Mouse (Mus musculus) adrenal gland (tissue): ENCODE measurements at regions not wholly inside any gene's neighbourhood (a gene's known extent, or its start where the extent isn't known, plus 50 kb on each side); places are given as distances from the start of the nearest gene placed in this dataset.
"Not testable (repeated sequence)": the region's sequence is repeated elsewhere in the genome, so short reads cannot be mapped to it uniquely, and the experiment has no call there.

Experiments
- intact Hi-C: fragments of 180-260 bp; cut with DNase I; formaldehyde crosslinking; loops from one replicate; pipeline ENCODE4 v1.15.1; 2025

DNA sequence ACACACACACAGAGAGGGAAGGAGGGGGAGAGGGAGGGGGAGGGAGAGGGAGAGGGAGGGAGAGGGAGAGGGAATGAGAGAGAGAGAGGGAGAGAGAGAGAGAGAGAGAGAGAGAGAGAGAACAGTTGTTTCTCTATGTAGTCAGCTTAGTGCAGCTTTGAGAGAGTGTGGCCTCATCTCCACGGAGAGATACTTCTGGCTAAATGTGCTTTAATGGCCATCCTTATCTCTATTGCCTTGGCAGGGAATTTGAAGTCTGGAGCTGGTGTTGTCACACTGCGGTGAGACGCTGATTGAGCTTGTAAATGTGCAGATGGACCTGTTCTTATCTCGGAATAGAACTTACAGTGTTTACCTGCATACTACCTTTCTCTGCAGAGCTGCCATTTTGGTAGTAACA, 160.9 kb upstream of the Arglu1 start:
- intact Hi-C loops: no loop called here

DNA sequence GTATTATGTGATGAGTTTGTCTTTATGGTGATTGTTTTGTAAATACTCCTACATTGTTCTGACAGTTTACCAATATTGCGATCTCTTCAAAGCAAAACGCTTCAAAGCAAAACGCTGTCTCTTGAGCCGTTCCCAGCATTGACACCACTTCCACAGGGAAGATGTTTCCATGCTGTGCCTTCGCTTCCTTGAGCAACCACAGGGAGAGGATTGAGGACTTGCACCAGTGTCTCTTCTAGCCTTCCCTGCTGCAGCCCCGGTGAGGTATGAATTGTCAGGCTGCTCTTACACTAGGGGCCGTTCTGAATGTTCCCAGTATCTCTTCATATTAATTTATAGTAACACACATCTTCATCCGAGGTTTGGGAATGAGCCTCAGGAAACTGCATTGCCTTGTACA, 160.4 kb upstream of the Arglu1 start:
- intact Hi-C loops: no loop called here

DNA sequence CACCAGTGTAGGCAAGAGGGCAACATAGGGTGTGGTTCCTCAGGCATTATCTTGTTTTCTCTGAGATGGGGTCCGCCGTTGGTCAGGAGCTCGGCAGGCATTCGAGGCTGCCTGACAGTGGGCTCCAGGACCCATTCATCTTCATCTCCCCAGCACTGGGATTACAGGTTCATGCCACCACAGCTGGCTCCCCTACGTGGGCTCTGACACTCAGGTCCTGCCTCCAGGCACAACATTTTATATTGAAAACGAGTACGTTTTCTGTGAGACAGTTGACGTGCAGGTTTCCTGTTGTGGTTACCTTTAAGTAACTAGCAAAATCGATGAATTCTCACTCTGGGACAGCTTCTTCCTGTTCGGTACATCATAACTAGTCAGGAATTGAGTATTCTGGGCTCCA, 157.3 kb upstream of the Arglu1 start:
- intact Hi-C loops: no loop called here

DNA sequence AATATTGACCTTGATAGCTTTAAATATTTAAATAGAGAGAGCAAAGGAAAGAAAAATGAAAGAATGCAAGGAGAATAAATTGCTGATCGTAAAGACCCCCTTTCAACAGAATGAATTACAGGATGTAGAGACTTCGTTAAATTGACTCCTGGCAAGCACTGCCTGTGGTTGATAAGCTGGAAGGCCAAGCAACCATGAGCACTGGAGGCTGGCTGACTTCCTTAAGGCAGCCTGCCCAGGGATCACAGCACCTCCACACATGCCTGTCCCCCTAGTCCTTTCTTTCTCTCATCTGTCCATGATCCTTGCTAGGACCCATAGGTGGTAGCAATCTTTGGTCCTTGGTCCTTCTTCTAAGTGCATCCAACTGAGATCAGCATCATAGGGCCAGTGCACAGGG, 152.0 kb upstream of the Arglu1 start:
- intact Hi-C loops: no loop called here

DNA sequence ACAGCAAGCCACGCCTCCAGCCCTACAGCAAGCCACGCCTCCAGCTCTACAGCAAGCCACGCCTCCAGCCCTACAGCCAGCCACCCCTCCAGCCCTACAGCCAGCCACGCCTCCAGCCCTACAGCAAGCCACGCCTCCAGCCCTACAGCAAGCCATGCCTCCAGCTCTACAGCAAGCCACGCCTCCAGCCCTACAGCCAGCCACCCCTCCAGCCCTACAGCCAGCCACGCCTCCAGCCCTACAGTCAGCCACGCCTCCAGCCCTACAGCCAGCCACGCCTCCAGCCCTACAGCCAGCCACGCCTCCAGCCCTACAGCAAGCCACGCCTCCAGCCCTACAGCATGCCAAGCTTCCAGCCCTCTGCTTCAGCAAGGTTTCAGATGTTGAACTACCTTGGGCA, 145.8 kb upstream of the Arglu1 start:
- intact Hi-C loops: not testable (repeated sequence)

DNA sequence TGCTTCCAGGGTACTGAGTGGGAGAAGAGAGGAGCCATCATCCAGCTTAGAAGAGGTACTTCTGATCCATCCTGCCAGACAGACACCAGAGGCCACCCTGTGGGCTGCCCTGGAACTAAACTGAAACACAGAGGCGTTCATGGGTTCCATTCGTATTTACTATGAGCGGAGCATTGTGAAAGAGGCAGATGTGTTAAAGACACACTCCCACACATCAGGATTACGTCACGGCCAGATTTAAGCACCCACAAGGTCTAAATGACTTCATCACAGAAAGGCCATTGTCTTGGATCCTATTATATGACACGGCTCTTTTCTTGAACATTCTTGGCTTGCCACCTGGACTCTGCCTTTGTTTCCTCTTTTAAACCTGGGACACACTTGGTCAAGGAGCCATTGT, 141.0 kb upstream of the Arglu1 start:
- intact Hi-C loops: no loop called here

DNA sequence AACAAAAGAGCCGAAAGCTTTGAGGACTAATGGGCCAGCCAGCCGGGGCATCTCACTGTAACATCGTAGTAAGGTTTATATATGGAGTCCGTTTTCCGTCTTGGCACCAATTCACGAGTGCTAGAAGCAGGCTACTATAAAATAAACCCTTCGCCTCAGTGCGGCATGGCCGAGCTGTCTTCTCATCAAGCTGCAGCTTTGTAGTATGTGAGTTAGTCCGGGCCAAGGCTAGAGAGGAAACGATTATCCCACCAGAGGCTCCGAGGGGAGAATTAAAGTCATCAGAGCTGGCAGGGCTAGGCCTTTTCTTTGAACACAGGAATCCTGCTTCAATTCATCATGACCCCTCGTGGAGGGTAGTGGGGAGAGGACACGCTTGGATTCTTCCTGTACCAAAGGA, 138.9 kb upstream of the Arglu1 start:
- intact Hi-C loops: loop anchor here (5.0 kb wide), 1 partner anchor 163 kb away; no protein-coding TSS in a partner anchor

DNA sequence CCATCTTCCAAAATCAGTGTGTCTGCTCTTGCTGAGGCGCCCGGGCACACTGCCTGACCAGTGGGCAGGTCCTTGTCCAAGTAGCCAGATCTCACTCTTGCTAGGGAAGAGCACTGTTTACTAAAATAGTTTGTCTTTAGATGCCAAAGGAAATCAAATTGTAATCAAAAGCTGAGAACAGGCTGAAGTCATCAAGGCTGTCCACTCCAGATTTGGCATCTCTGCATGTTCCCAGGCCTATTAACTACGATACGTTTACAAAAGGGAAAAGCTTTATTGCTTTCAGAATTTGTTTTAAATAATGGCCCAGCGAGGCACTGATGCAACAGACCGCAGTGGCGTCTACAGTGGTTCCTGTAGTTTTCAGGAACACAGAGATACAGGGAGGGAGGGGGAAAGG, 137.2 kb upstream of the Arglu1 start:
- intact Hi-C loops: loop anchor here (5.0 kb wide), 1 partner anchor 165 kb away; no protein-coding TSS in a partner anchor

DNA sequence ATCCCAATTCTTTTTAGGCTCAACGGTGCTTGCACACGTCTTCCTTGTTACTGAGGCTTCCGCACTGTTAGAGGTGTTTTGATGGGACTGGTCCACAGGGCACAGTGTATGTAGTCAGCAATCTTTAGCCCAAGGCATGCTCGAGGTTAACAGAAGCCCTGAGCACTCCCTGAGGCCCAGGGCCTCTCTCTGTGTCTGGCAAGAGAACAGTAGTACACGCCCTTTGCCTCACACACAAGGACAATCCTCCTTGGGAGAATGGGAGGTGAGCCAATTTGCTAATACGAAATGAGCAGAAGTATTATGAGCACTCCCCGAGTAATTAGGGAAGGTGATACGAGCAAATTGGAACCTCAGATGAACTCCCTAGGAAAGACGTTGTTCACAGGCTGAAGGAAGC, 136.5 kb upstream of the Arglu1 start:
- intact Hi-C loops: loop anchor here (5.0 kb wide), 1 partner anchor 166 kb away; no protein-coding TSS in a partner anchor

DNA sequence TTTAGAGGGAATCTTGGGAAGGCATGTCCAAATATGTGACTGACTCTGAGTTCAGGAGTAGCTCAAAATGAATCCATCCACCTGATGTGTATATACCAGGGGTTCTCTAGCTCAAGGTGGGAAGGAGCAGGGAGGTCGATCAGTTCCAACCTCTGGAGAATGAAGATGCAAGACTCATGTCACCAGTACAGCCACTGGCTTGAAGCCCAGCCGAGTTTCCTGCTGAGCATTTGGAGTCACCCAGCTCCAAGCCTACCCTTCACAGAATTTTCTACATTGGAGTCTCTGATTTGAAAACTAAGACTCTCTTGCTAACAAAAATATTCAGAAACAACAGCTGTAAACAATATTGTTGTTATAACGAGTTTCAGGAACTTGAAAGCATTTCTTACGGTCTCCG, 134.6 kb upstream of the Arglu1 start:
- intact Hi-C loops: loop anchor here (5.0 kb wide), 1 partner anchor 167 kb away; no protein-coding TSS in a partner anchor

DNA sequence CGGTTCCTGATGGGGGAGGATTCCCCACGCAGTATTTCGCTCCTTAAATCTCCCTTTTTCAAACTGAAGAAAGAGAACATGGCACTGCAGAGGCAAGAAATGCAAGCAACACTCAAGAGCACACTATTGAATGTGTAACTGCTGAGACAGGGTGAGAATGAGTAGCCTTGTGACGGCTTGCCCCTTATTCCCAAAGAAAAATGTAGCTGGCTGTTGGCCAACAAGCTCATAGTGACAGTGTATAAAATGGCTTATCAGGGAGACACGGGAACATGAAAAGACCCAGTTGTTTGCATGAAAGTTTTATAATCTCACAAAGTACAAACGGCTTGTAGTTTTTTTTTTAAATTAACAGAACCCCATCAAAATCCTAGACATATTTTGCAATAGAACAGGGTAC, 130.8 kb upstream of the Arglu1 start:
- intact Hi-C loops: no loop called here

DNA sequence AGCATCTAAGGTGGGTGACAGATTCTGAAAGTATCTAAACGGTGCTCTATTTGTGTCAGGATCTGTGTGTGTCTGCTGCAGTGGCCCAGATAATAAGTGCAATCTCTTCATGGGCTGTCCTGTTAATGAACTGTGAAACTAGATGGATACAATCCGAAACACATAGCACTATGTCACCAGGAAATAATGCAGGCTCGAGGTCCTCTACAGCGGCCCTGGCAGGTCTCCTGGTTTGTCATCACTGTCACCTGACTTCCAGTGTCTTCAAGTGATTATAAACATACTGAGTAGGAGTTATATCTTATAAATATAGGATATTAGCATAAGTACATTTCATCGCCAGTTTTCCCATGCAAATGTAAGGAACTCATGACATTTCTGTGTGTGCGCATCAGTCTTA, 130.3 kb upstream of the Arglu1 start:
- intact Hi-C loops: no loop called here

DNA sequence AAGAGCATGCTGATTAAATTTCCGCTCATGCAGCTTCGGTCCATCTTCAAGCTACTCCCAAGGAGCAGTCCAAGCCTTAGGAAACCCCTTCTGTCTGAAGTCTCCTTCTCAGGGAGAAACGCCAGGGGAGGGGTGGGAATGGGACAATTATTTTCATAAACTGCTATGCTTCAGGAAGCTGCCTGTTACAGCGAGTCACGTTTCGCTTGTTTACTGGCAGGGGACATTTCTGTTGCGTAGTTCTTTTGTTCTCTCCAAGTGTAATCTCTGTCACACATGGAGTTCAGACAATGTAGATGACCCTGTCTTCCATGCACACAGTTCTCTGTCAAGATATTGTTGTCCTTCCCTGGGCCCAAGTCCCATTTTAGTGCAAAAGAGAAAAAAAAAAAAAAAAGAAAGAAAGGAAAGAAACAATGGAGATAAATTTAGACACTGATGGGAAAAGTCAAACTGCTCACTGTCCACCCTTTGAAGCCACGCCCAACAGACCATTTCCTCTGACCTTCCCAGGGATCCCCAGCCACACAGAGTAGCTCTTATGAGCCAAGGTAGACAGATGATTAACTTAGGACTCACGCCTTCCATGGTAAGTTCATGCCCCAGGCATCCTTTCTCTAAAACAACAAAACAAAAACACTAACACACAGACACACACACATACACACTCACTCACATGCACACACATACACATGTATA, 129.1 kb upstream of the Arglu1 start:
- intact Hi-C loops: no loop called here

DNA sequence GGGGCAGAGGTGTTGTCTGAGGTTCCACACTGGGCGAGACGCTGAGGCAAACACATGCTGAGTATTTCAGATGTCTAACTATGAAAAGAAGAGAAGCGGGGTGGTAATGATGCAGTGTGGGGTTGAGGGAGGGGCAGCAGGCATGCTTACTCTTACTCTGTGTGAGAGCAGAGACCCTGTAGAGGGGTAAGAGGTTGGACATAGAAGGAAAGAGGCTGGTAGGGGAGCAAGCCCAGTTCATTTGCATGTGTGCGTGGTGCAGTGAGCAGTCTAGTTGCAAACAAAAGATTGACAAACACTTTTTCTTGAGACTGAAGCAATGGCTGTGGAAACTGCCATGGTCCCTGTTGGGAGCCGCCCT, 122.5 kb upstream of the Arglu1 start:
- intact Hi-C loops: no loop called here

DNA sequence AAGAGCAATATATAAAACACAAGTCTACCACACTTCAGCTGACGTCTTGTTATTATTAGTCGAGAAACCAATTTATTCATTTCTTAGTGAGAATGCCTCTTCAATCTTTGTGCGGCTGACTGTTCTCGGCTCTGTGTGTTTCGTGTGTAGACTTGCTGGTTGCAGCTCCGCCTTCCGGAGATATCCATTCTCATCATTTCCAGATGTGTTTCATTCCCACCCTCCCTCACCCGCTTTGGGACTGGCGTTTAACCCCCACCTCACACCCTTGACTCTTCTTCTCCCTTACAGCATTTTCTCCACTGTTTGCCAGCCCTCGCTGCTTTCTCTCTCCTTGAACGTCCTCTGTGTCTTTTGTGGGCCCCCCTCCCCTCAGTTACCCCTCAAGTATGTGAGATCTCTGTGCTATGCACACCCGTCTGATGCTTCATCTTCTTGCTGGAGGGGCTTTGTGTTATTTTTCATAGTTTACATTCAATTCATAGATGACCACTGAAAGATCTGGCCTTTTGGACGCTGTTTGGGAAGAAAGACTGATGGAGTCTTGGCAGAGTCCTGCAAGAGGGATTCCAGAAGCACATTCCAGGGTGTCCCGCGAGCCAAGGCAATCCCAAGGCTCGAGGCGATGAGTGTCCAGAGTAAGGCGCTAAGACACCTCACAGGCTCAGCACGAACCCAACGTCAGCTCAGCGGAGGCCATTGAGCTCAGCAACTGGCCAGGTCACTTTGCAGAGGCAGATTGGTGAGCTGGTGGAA, 121.9 kb upstream of the Arglu1 start:
- intact Hi-C loops: no loop called here

DNA sequence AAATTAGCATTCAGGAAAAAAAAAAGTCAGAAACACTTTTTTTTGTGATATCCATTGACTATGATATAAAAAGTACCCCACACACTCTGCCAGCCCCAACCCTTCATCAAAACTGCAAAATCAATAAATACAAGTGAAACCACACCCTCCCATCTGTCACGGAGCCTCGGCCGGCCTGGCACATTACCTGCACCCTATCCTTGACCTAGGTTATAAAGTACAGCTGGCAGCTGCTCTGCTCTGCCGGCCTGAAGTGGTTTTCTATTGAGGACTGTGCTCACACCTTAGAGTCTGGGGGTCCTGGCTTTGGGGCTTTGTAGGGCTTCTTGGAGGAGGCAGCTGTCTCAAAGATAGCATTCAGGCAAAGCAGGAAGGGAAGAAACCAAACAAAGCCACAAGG, 120.6 kb upstream of the Arglu1 start:
- intact Hi-C loops: no loop called here

DNA sequence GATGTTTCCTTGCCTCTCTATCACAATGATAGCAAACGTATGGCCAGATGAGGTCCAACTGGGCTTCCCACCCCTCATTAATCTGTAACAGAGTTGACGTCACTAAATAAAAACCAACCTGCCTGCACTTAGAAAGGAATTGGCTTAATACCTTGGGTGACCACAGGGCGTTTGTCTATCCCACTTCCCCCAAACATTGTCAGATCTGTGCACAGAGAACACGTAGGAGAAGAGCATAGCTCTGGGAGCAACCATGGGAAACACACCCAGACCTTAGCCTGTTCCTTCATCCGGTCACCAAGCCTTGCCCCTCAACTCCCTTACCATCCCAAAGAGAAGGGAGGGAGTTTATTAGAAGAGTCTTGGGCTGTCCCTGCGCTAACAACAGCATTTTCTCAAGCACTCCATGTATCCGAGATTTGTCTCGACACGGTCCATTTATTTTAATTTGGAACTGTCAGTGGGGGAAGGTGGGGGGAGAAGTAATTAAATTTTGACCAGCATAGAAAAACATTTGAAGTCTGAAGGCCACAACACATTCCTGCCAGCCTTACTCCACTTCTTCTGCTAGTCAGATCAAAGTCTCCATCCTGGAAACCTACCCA, 119.6 kb upstream of the Arglu1 start:
- intact Hi-C loops: no loop called here

DNA sequence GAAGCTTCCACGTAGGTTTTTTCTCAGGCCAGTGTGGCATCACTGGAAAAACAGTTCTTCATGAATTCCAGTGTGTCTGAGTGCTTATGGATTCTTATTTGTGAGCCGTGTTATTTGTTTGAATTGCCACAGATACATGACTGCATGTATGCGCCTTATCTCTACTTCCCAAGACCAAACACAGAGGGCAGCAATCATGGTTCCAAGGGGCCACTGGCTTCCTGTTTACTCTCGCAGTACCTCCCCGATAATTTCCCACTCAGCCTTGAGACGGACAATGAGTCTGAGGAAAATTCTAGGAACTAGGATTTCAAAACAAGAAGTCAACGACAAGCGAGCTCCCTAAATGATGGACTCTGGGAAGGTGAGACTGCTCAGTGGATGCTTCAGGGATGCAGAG, 119.0 kb upstream of the Arglu1 start:
- intact Hi-C loops: no loop called here

DNA sequence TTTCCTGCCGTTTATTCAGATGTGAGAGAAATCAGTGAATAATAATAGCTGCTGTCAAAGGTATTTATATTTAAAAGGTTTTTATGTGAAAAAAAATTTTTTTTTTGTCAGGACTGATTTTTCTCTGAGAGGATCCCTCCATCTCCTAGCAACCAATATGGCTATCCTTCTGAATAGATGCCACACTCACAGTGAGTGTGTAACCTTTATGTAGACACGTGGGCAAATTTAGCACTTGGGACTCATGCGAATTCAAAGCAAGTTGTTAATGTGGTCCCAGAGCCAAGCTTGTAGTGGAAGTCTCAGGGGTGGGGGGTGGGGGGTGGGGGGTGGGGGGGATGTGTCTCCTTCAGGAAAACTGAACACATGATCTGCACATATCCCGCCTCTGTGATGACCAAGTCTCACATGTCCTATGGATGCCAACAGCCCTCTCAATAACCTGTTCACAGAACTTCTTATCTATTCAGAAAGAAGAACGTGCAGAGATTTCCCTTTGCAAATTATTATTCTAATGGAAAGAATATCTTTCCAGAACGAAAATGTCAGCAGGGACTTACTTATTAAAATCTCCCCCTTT, 112.5 kb upstream of the Arglu1 start:
- intact Hi-C loops: no loop called here

DNA sequence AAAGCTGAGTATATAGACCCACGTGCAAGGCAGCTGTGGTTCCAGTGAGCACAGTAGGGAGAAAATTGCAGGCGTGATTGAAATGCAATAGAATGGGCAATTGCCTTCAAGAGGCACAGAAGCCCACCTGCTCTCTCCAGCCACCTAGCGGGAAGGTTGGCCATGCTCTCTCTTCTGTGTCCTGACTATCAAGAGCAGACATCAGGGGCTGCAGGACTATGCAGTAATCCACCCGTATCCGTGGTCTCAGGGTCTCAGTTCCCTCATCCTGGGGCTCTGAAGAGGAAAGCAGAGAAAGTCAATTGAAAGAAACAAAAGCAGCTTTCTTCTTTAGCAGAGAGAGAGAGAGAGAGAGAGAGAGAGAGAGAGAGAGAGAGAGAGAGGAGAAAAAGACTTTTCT, 112.0 kb upstream of the Arglu1 start:
- intact Hi-C loops: no loop called here

DNA sequence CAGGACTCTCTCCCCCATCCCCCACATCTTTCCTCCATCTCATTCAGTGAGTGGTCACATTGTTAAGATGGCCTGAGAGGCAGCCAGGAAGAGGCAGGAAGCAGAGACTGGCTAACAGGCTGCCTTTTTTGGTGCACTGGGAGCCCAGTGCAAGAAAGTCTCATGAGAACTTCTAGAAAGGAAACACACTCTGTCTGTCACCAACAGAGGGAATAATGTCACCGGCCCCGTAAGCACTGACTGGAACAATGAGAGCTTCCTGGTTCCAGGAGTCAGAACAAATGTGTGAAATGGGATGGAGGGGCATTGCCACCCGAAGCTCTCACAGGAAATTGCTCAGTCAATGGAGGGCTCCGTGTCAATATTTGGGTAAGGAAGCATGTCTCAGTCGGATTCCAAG, 111.3 kb upstream of the Arglu1 start:
- intact Hi-C loops: no loop called here

DNA sequence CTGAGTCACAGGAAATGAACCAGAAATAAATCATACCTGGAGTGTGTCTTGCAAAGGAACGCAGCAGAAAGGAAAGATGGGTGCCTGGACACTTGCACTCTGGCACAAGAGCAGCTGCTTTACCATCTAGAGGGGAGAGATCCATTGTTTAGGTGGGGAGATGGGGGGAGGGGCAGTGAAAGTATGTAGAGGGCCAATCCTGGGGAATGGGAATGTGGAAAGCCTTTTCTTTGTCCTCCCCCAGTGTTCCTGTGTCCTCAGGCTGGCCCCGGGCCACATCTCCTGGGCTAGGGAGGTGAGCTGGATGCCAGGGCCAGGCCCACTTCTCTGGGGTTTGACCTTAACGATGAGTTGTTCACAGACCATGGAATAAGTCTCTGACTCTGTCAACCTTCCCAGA, 107.2 kb upstream of the Arglu1 start:
- intact Hi-C loops: no loop called here
